Mouse (Mus musculus) thymus, adult 2 months (tissue): ENCODE measurements around the gene Itpr2.

Experiments
- CTCF ChIP-seq: fragments of 200-500 bp; IDR thresholded peaks from 2 replicates; pipeline ENCODE4 v1.5.1; 2012; ENCODE audit warnings: mild to moderate bottlenecking, control low read depth, low read length, moderate library complexity, borderline replicate concordance; ENCODE audit not compliant: control insufficient read depth, poor library complexity, insufficient read depth; ENCODE audit errors: extremely low read depth
- POLR2A ChIP-seq: fragments of 200-500 bp; IDR thresholded peaks from 2 replicates; pipeline ENCODE4 v1.6.1; 2012; ENCODE audit warnings: mild to moderate bottlenecking, low read length, control low read depth, moderate library complexity; ENCODE audit not compliant: control insufficient read depth, poor library complexity, insufficient read depth; ENCODE audit errors: extremely low read depth

DNA sequence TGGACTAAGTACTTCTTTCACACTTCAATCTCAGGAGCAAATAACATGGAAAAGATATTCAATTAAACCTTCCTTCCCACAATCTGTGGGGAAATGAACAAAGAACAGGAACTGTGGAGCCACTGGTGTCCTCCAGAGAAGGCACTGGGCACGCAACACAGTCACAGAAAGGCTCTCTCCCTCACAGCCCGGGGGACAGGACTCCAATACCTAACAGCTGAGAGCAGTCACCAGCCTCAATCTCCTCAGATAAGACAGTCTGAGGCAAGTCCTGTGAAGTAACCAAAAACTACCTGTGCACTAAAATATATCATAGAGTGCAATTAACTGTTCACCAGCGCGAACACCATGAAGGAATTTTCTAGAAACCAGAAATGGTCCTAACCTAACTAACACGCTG, 1.3 kb downstream of the Itpr2 start:
- TF ChIP-seq POLR2A (no peak), CTCF (no peak)
